Mouse (Mus musculus) myocyte (in vitro differentiated cells): ENCODE measurements around the gene 3110082I17Rik.

ENCODE experiments used
- E2F4 ChIP-seq: IDR thresholded peaks from one replicate; pipeline ENCODE4 v1.6.1; 2011; ENCODE audit warnings: mild to moderate bottlenecking, control low read depth, moderate library complexity; ENCODE audit not compliant: insufficient read depth
- MYOG ChIP-seq, 3 experiments: IDR thresholded peaks; one replicate each; pipeline ENCODE4 v1.6.1; 2011; ENCODE audit warnings: control low read depth in 2 of 3, low read depth in 2 of 3, mild to moderate bottlenecking in 2 of 3; ENCODE audit not compliant: insufficient read length in 2 of 3, control insufficient read depth in 1 of 3, insufficient read depth in 1 of 3
- POLR2A ChIP-seq: IDR thresholded peaks from one replicate; pipeline ENCODE4 v1.6.1; 2011; ENCODE audit warnings: low read depth, mild to moderate bottlenecking, control low read depth, moderate library complexity; ENCODE audit not compliant: insufficient read length
- TCF12 ChIP-seq: IDR thresholded peaks from one replicate; pipeline ENCODE4 v1.6.1; 2011; ENCODE audit warnings: mild to moderate bottlenecking, control low read depth; ENCODE audit not compliant: poor library complexity, insufficient read depth, severe bottlenecking
- USF1 ChIP-seq: IDR thresholded peaks from one replicate; pipeline ENCODE4 v1.6.1; 2011; ENCODE audit warnings: low read depth, mild to moderate bottlenecking, control low read depth, moderate library complexity

DNA sequence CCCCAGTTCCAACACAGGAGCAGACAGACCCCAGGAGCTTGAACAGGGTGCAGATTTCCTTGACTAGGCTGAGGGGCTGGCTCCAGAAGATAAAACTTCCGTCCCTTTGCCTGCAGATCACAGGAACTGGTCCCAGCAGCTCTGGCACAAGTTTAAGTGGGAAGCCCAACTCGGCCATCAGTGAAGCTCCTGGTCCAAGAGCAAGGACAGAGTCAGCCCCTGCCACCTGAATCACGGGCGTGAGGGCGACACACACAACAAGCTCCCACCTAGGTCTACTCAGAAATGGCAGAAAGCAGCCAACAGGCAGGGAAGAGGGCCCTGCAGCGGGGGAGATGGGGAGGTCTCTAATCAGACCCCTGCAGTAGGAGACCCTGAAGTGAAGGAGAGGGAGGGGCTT, 90.0 kb downstream of the 3110082I17Rik start:
- no peak for TF ChIP-seq POLR2A
- TF ChIP-seq TCF12 = no peak
- TF ChIP-seq E2F4 = no peak
- no peak for TF ChIP-seq MYOG (IDR thresholded peaks at IDR 0.05; ENCODE audit: control insufficient read depth in 1 of 3, insufficient read depth in 1 of 3, insufficient read length in 2 of 3, low read depth in 2 of 3)
- no peak for TF ChIP-seq USF1
